Mouse (Mus musculus): Measurements from ENCODE around the gene Gm45753. TPM values are rescaled to one million over a fixed set of nuclear protein-coding genes. Genes with fewer than 3 reads are reported as not detected.
A peak's percentile ranks its signal among the peaks of the same experiment; 100 is the strongest.
"Not testable (repeated sequence)": the region's sequence is repeated elsewhere in the genome, so short reads cannot be mapped to it uniquely, and the experiment has no call there.

The Gm45753 gene
- total RNA-seq (2014; fragmentation: Nextera tagmentation) (not detected in 2 replicates), total RNA-seq (2017) (not detected in 2 replicates)

DNA sequence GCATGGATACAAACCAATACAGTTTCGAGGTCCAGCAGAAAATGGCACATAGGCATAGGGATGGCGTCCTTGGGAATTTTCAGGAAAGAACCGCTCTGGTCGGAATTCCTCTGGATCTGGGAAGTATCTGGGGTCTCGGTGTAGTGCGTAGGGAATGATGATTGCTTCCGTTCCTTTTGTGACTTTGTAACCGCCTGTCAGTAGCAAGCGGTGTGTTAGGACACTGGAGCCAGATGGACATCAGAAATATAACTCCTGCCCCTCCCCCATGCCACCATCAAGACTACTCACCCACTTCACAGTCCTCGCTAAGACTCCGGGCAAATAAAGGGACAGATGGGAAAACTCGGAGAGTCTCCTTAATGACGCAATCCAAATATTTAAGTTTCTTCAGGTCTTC is at the start of gene Gm45753:
TSS of gene Gm45753 (minus strand) at position 101 of the 400 bp plus-strand sequence.
- no peak for ATAC-seq (replicated peaks; ENCODE audit: low FRiP score, low TSS enrichment, poor library complexity, severe bottlenecking)

GRCm38 (mm10) chr8:45355809-45356208 is 47.5 kb upstream of the Gm45753 start:
- ATAC-seq (replicated peaks; ENCODE audit: low FRiP score, low TSS enrichment, poor library complexity, severe bottlenecking) = no peak

- peak; percentile 91 for ATAC-seq (replicated peaks; ENCODE audit: low FRiP score, low TSS enrichment, poor library complexity, severe bottlenecking)
Measured at GRCm38 (mm10) chr8:45345031-45345430, 36.8 kb upstream of the Gm45753 start.

- ATAC-seq (replicated peaks; ENCODE audit: low FRiP score, low TSS enrichment, poor library complexity, severe bottlenecking) = no peak
Measured at GRCm38 (mm10) chr8:45344298-45344697, 36.0 kb upstream of the Gm45753 start.

- no peak for ATAC-seq (replicated peaks; ENCODE audit: low FRiP score, low TSS enrichment, poor library complexity, severe bottlenecking)
Measured at GRCm38 (mm10) chr8:45341630-45342628, 33.7 kb upstream of the Gm45753 start.

DNA sequence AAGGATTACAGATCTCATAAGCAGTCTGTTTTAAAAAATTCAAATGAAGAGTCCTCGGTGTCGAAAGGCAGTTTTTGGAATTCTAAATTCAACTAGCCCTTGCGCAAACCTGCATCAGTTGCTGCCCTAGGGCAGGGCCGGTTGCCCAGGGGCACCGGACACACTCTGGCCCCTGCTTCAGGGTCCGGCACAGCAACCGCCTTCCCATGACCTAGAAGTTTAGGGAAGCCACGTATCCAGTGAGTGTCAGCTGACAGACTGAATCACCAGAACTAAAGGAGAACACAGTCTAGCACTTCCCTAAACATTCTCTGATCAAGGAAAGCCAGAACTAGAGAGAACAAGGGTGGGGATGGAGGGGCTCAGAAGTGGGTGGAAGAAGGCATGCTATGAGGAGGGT is 25.2 kb upstream of the Gm45753 start:
- ATAC-seq (replicated peaks; ENCODE audit: low FRiP score, low TSS enrichment, poor library complexity, severe bottlenecking) = peak; percentile 31

DNA sequence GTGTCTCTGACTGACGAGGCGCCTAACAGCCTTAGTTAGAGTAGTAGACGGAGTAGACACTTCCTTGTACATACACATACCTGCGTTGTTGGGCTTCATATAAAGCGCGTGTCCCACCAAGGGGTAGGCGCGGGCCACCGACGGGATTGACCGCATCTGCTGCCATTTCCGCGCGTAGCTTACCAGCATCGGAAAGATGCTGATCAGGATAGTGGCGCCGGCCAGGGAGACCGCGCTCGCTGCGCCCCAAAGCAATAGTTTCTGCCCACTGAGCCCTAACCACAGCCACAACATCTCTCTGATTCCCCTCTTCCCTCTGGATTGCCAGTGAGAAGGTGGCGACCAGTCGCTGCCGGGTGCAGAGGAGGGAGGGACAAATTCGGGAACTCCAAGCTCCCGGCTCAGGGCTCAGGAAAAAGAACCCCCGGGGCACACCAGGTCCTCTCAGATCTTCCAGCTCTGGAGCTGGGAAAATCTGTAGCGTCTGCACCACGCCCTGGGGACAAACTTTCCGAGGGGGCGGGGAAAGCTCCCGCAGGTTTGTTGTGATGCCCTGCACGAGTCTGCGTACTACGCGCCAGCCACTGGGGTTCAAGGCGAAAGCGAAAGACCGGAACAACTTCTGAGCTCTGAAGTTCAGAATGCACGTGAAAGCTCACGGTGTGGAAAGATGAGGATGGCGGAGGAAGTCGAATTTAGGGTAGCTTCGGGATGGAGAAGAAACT is 24.6 kb upstream of the Gm45753 start, which contains the start of gene Cyp4v3:
TSS of gene Cyp4v3 (minus strand) at position 532 of the 725 bp plus-strand sequence.
- peak; percentile 98 for ATAC-seq (replicated peaks; ENCODE audit: low FRiP score, low TSS enrichment, poor library complexity, severe bottlenecking)

- no peak for ATAC-seq (replicated peaks; ENCODE audit: low FRiP score, low TSS enrichment, poor library complexity, severe bottlenecking)
Measured at GRCm38 (mm10) chr8:45330856-45331255, 22.6 kb upstream of the Gm45753 start.

DNA sequence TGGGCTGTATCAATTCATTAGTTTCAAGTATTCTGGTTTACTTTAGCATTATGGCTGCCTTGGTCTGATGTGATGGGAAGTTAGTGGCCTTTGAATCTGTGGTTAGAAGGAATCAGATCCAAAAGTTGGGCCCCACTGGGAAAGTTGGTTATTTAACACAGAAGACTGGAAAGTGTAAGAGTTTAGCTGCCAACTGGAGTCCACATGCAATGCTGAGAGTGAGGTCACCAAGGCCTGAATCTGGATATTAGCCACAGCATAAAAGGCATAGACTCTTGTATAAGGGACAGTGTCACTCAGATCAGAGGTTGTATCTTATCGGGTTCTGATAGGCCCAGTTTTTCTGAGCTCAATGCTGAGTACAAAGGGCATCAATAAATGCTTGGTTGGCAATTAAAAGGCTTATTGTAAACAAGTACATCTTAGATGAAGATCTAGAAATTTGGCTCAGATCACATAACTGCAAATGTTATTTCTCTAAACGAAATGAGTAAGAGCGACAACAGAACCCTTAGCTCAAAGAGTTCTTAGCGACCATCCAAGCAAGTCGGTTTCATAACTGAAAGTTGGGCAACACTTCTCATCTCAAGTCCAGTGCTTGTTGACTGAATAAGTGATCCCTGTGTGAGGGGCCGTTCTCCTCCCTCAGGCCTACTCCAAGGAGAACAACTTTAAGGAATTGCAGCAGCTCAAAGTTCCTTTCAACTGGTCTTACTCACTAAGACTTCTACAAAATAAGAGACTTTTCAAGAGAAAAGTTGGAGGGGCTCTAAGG is 21.1 kb upstream of the Gm45753 start:
- no peak for ATAC-seq (replicated peaks; ENCODE audit: low FRiP score, low TSS enrichment, poor library complexity, severe bottlenecking)

- not testable (repeated sequence) for ATAC-seq (replicated peaks; ENCODE audit: low FRiP score, low TSS enrichment, poor library complexity, severe bottlenecking)
Measured at GRCm38 (mm10) chr8:45327076-45327475, 18.8 kb upstream of the Gm45753 start.

DNA sequence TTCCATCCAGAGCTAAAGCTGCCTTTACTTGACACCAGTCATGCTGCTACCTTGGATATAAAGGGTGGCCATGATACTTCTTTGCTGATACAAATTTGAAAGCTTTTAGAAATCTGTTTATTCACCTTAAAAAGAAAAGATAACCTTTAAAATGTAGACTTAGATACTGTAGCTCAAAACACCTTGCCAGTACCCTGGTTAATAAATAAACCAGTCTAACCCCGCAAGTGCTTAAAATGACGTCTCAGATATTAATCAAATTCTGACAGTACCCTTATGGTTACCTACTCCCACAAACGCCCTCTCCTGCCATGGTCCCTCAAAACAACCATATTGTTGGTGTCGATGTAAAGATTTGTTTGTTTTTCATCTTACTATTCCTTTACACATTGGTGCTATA is 15.9 kb upstream of the Gm45753 start:
- ATAC-seq (replicated peaks; ENCODE audit: low FRiP score, low TSS enrichment, poor library complexity, severe bottlenecking) = no peak

DNA sequence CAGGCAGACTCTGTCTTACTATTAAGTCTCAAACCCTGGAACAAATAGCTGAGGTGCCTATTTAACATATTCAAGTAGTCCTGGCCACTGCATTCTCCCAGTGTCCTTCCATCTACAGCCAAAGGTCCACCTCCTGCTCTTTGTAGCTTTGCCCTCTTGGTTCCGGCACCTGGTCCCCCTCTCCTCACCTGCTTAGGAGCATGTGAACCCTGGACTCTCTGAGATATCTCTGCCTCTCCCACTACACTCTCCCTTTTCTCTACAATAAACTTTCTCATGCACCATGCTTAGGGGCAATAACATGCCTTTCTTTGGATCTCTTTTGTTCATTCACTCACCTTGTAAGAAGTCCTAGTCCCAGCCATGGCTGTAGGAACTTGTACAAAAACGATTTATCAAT is 13.1 kb upstream of the Gm45753 start:
- no peak for ATAC-seq (replicated peaks; ENCODE audit: low FRiP score, low TSS enrichment, poor library complexity, severe bottlenecking)

DNA sequence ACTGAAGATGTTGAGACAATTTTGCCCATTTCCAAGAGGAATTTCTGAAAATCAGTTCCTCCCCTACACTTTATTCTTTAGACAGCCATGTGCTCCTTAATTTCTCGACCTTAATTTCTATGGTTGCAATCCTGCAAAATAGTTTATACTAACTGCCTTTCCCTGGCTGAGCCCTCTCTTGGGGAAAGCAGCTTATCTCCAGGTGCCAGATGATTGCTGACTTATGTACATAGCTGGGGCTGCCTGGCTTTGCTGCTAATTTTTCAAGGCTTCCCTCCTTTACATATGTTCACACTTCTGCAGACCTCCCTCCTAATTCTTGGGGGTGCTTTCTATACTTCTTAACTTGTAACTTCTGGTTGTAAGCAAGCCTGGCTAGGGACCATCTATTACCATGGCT is 12.7 kb upstream of the Gm45753 start:
- no peak for ATAC-seq (replicated peaks; ENCODE audit: low FRiP score, low TSS enrichment, poor library complexity, severe bottlenecking)

DNA sequence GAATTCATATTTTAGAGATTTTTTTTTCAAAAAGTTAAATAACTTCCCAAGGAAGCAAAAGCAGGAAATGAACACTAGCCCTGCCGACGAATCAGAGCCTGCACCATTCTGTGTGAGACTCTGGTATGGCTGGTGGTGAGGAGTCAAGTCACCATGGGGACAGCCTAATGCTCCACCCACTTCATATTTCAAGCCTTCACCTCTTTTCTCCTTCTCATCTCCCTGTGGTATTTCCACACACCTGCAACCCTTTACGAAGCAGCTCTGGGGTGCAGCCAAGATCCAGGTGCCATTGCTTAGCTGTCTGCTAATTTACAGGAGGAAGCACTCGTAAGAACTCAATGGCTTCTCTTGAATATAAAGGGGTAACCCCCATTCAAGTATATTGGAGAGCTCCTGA is 2.7 kb upstream of the Gm45753 start:
- no peak for ATAC-seq (replicated peaks; ENCODE audit: low FRiP score, low TSS enrichment, poor library complexity, severe bottlenecking)

DNA sequence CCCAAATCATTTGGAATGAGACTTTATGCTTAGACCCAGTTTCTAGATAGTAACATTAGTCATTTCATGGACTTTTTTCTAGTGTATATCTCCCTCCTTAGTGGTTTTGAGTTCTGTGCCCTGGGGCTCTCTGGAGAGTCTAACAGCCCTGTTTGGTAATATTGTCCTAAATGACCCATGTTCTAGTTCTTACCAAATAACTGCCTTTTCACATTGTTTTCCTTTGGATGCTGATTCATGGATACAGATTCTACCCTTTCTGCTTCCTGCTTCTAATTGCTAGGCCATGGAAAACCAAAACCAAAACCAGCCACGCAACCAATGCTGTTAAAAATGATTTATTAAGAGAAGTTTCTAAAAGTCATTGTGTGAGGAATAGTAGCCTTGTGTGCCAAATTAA is 2.8 kb downstream of the Gm45753 start:
- no peak for ATAC-seq (replicated peaks; ENCODE audit: low FRiP score, low TSS enrichment, poor library complexity, severe bottlenecking)

DNA sequence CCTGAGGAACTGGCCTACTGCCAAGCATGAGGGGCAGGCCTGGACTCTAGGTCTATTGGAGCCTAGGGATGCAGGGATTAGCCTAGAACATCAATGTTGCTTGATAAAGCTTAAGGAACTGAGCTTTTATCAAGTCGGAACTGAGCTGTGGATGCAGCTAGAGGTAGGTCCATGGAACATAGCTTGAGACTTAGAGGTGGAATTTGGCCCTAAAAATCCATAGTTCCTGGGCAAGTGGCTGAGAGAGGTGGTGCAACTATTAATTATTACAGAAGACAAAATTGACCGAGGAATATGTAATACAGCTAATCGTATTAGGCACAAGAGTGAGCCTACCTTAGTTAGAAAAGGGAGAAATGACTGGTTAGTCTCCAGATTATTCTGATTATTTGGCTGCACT is 3.9 kb downstream of the Gm45753 start:
- no peak for ATAC-seq (replicated peaks; ENCODE audit: low FRiP score, low TSS enrichment, poor library complexity, severe bottlenecking)

DNA sequence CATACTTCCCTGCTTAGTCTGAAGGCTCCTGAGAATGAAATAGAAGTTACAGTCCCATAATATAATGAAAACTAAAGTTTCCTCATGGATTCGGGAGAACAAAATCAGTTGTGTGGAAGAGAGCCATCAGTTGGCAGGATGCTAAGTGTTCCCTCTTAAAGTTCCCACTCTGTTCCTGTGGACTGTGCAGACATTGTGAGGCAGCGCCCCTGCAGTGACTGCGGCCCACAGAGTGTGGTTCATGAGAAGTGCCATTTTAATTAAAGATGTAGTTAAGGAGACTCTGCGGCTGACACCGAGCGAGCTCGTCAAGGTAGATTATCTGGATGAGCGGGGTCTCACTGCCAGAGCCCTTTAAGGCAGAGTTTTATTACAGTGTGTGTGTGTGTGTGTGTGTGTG is 5.9 kb downstream of the Gm45753 start:
- no peak for ATAC-seq (replicated peaks; ENCODE audit: low FRiP score, low TSS enrichment, poor library complexity, severe bottlenecking)

DNA sequence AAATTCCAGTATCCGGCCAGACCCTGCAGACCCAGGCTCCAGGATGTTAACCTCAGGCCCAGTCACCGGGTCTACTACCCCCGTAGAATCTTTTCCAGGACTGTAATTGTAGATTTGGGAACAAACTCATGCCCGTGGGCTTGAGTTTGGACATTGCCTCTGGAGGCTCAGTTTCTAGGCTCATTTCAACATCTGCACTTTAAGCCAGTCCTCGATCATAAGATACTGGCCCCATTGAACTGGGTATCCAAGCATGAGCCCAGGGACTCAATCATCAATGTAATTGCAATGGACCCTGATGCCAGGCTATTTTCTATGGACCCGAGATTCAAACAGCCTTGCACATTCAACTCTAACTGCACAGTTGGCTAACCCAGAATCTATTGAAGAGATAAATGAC is 13.0 kb downstream of the Gm45753 start:
- ATAC-seq (replicated peaks; ENCODE audit: low FRiP score, low TSS enrichment, poor library complexity, severe bottlenecking) = no peak

DNA sequence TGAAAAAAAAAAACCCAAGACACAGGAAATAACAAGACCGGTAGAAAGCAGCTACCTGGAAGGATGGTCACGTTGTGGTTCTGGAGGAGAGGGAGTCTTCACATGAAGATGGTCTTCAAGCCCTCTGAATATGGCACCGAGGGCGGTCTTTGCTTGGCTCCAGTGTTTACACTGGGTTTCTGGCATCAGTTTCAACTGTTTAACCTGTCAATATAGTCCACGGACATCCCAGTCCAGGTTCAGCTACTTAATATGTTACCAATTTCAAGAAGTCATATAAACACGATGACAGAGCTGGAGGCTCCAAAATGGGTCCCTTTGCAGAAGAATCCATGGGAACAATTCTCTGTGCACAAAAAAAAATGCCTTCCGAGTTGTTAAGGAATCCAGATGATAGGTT is 13.6 kb downstream of the Gm45753 start, which contains the start of gene Klkb1:
TSS of gene Klkb1 (minus strand) at position 173 of the 400 bp plus-strand sequence.
- ATAC-seq (replicated peaks; ENCODE audit: low FRiP score, low TSS enrichment, poor library complexity, severe bottlenecking) = no peak

- ATAC-seq (replicated peaks; ENCODE audit: low FRiP score, low TSS enrichment, poor library complexity, severe bottlenecking) = no peak
Measured at GRCm38 (mm10) chr8:45291790-45292189, 16.5 kb downstream of the Gm45753 start.
